Mouse (Mus musculus) MEL (cell line): ENCODE data around the gene Vwa3a.

Experiments used
- EP300 ChIP-seq, 2 experiments: IDR thresholded peaks; 2 replicates each; pipeline ENCODE4 v1.6.1; 2011; ENCODE audit warnings: improper control_type of control experiment in 2 of 2, low read length in 2 of 2, low read depth in 1 of 2, mild to moderate bottlenecking in 1 of 2
- GATA1 ChIP-seq: IDR thresholded peaks from 2 replicates; pipeline ENCODE4 v1.6.1; 2011; ENCODE audit warnings: low read depth, low read length, improper control_type of control experiment
- POLR2A ChIP-seq, 2 experiments: IDR thresholded peaks; 2 replicates each; pipeline ENCODE4 v1.6.1; 2011 to 2012; ENCODE audit warnings: low read length in 2 of 2, mild to moderate bottlenecking in 2 of 2, control low read depth in 1 of 2, improper control_type of control experiment in 1 of 2, low read depth in 1 of 2, moderate library complexity in 1 of 2; ENCODE audit not compliant: control insufficient read depth in 1 of 2, insufficient read depth in 1 of 2, poor library complexity in 1 of 2
- POLR2AphosphoS2 ChIP-seq: IDR thresholded peaks from 2 replicates; pipeline ENCODE4 v1.6.1; 2011; ENCODE audit warnings: low read length, improper control_type of control experiment
- TAL1 ChIP-seq: IDR thresholded peaks from 2 replicates; pipeline ENCODE4 v1.6.1; 2012; ENCODE audit warnings: mild to moderate bottlenecking, inconsistent platforms, low read length, moderate library complexity, mixed read lengths
- TBP ChIP-seq: IDR thresholded peaks from 2 replicates; pipeline ENCODE4 v1.8.0; 2011; ENCODE audit warnings: low read depth, low read length, improper control_type of control experiment
- UBTF ChIP-seq: IDR thresholded peaks from 2 replicates; pipeline ENCODE4 v1.6.1; 2012; ENCODE audit warnings: low read depth, mild to moderate bottlenecking, inconsistent platforms, low read length, improper control_type of control experiment, moderate library complexity, borderline replicate concordance; ENCODE audit not compliant: insufficient read depth
- ZC3H11A ChIP-seq: IDR thresholded peaks from 2 replicates; pipeline ENCODE4 v1.6.1; 2012; ENCODE audit warnings: low read depth, mild to moderate bottlenecking, inconsistent platforms, low read length, improper control_type of control experiment

- TF ChIP-seq POLR2A (IDR thresholded peaks at IDR 0.05; ENCODE audit: control insufficient read depth in 1 of 2, insufficient read depth in 1 of 2, low read depth in 1 of 2, low read length in 2 of 2, poor library complexity in 1 of 2) (no peak), UBTF (no peak), ZC3H11A (no peak), EP300 (IDR thresholded peaks at IDR 0.05; ENCODE audit: low read depth in 1 of 2, low read length in 2 of 2) (no peak), GATA1 (no peak), TAL1 (no peak), POLR2AphosphoS2 (no peak), TBP (no peak)
These were observed 91.6 kb downstream of the Vwa3a start for GRCm38 (mm10) chr7:120830431-120831381.
